Mouse (Mus musculus) gastrocnemius, postnatal 25 days (tissue): ENCODE results near the gene Gnb5. TPM values are rescaled to one million over a fixed set of nuclear protein-coding genes. Genes with fewer than 3 reads are reported as not detected.

Experiments used
- DNase-seq: peaks from one replicate; pipeline ENCODE4 v3.0.0; 2022
- total RNA-seq, 2 experiments: library from RNA; stranded (reverse); gene quantifications; 1 replicate in 1 of 2; 2 replicates in 1 of 2; pipeline ENCODE4 v1.2.3; 2021

Gnb5 gene
- total RNA-seq, 2 experiments from 2014 or later: 11.6 to 16.9 TPM

DNA sequence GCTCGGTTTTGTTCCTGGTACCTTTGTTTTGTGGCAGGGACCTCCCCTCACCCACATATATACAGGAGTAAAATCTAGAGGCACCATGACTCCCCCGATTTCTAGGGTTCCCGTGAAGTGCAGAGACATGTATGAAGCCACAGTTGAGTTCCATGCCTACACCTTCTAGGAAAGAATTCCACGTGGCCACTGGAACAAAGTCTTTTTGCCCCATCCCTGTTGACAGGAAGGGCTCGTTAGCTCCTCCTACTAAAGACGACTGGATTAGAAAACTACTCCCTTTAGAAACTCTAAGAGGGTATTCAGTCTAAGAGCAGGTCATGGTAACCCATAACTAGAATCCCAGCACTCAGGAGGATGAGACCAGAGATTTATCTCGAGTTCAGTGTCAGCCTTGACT is 1.8 kb upstream of the Gnb5 start:
- DNase-seq: no peak

- DNase-seq: no peak
Measured at GRCm38 (mm10) chr9:75307015-75307414, 927 bp downstream of the Gnb5 start.

DNA sequence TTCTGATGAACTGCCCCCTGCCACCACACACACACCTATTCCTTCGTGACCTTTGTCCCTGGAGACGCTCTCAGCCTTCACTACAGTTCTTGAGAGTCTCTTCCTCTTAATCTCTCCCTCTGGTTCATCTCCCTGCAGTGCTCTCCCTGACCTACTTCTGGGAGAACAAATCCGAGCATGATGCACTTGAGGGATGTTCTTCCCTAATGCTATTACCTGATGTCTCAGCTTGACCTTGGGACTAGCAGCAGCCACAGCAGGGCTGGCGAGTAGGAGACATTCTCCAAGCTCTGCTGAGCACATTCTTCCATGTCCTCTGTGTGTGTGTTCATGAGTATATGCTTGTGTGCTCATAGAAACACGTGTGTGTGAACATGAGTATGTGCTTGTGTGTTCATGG is 2.5 kb downstream of the Gnb5 start:
- no peak for DNase-seq

DNA sequence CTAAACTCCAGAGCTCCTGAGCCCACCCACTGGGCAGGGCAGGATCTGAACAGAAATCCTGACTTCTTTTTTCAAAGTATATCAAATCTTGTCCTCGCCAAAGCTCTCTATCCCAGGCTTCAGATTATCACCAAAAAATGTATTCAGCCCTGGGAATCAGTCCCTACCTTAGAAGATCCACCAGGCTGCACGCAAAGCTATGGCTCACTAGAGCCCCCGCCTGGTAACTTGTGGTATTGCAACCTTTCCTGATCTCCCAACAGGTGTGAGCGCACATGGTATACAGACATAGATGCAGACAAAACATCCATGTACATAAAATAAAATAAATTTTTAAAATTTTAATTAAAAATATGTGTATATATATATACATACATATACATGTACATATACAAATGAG is 5.9 kb downstream of the Gnb5 start:
- DNase-seq: peak; percentile 23

DNA sequence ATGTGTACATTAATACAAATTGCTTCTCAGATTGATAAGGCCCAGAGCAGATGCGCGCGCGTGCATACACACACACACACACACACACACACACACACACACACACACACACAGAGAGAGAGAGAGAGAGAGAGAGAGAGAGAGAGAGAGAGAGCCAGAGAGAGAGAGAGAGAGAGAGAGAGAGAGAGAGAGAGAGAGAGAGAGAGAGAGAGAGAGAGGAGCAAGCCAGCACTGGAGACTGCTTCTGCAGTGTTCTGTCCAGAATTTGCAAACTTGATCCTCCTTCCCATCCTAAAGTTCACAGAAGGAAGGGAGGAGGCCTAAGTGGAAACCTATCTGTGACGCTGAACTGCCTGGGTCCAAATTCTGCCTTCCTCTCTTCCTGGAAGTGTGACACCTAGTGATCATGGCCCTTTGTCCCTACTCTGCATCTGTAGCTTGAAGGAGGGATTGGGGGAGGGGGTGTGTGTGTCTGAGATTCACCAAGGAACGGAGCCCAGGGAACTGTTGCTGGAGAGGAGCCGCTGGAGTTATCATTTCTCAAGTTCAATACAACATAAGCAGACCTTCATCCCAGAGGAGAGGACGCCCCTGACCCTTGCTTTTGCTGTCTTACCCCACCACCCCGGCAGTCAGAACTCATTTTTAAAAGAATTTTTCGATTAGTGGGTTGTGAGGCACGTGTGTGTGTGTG is 7.2 kb downstream of the Gnb5 start:
- no peak for DNase-seq

GRCm38 (mm10) chr9:75313832-75314516 is 7.9 kb downstream of the Gnb5 start:
- DNase-seq: peak; percentile 84

- DNase-seq: no peak
Measured at GRCm38 (mm10) chr9:75314517-75315105, 8.5 kb downstream of the Gnb5 start.

GRCm38 (mm10) chr9:75315238-75315637 is 9.2 kb downstream of the Gnb5 start:
- DNase-seq: no peak

DNA sequence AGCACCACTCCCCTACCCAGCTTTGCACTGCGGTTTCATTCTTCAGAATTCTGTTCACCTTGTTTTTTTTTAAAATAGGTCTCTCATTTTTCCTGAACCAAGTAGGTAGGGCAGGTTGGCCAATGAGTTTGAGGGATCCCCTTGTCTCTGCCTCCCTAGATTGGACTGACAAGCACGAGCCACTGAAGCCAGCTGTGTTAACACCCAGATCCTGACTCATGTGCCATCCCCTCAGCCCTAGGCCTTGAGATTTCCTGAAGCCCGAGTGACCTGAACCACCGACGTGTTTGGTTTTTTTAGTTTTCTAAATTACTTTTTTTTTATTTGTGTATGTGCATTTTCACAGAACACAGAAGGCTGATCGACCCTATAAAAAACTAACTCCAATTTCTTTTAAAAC is 10.7 kb downstream of the Gnb5 start:
- DNase-seq: no peak

- no peak for DNase-seq
Measured at GRCm38 (mm10) chr9:75318196-75318595, 12.1 kb downstream of the Gnb5 start.

- no peak for DNase-seq
Measured at GRCm38 (mm10) chr9:75319365-75319764, 13.3 kb downstream of the Gnb5 start.

GRCm38 (mm10) chr9:75322099-75322885 is 16.2 kb downstream of the Gnb5 start:
- DNase-seq: no peak

DNA sequence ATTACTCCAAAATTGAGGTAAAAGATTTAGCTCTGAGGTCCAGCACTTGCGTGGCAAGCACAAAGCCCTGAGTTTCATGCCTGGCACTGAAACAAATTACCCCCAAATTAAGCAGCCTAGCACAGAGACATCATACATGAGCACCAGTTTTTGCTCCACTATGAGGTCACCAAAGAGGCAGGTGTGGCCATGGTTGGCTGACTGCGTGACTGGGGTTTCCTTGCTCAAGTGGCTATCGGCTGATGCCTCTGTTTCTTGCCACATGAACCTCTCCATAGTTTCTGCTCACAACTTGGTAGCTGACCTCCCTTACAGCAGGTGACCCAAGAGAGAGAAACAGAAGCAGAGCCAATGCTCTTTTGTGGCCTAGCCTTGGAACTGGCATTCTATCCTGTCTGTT is 22.0 kb downstream of the Gnb5 start:
- DNase-seq: no peak

DNA sequence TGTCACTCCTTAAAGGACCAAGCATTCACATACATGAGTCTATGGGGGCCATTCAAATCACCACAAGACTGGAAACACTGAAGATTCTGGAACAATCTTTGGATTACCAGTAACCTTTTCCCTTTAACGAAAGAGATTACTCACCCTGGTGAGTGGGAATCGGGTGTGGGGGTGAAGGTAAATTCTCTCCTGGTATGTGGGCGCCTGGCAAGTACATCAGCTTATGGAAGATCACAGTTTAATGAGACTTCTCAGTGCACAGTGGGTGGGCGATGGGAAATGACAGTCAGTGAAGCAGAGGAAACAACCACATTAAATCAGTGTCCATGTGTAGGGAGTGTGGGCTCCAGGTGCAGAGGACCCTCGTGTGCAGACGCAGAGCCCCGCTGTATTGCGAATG is 24.7 kb downstream of the Gnb5 start:
- no peak for DNase-seq

DNA sequence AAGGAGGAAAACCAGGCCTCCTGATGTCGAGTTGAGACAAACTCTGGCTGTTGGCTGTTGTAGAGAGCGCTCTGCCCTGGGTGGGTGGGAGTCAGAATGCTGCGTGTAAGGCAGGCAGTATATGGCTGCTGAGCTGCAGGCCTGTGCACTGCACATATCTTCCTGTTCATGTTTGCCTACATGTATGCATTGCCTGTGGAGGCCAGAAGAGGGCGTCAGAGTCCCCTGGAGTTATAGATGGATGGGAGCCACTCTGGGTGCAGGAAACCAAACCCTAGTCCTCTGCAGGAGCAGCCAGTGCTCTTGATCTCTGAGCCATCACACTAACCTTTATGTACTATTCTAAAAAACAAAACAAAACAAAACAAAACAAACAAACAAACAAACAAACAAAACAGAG is 28.4 kb downstream of the Gnb5 start:
- DNase-seq: no peak

DNA sequence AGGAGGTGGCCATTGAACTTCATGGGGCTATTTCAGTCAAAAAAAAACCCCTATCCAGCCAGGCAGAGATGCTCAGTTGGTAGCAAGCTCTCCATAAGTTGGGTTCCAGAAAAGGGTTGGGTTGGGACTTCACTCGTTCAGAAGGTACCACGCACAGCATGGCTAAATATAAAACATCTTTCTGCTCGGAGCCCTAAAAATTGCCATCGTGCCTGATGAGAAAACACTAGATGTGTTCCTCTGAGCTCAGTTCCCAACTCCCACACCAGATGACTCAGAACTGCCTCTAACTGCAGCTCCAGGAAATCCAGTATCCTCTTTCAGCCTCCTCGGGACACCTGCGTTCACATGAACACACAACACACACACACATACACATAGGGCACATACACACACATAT is 31.9 kb downstream of the Gnb5 start:
- DNase-seq: no peak

DNA sequence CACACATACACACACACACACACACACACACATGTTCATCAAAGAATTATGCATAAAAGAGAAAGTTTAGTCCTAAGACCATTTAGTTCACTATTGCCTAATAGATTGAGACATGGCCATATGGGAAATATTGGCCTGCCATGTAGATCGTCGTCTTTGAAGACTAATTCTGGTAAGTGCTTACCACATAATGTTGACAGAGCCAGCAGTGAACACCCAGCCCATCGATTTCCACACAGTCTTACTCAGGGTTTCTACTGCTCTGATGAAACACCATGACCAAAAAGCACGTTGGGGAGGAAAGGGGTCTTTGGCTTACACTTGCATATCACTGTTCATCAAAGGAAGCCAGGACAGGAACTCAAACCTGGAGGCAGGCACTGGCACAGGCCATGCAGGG is 36.3 kb downstream of the Gnb5 start:
- no peak for DNase-seq

DNA sequence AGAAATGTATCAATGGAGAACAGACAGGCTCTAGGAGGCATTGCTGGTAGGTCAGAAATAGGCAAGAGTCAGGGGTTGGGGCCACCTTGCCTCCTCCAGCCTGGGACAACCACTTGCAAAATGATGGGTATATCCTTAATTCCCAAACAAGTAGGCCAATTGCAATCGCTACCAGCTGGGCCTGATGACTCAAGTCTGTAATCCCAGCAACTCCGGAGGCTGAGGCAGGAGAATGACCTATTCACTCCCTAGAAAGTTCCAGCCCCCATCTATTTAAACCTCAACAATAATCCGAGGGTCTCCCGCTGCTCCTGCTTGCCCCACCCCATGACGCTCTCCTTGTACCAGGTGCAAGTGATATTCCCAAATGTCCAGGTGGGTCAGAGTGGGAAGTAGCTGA is 41.4 kb downstream of the Gnb5 start, which contains the start of gene Bcl2l10:
Gene Bcl2l10, plus strand, starts transcription at position 301 of the 400 bp plus-strand sequence.
- no peak for DNase-seq

DNA sequence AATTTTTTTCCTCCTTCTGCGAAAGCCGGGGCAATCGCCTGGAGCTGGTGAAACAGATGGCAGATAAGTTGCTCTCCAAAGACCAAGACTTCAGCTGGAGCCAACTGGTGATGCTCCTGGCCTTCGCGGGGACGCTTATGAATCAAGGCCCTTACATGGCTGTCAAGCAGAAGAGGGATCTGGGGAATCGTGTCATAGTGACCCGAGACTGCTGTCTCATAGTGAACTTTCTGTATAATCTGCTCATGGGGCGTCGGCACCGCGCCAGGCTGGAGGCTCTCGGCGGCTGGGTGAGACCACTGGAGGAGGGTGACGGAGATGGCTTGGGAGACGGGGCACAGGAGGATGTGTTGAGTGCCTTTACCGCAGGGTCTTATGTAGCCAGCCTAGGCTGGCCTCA is 42.0 kb downstream of the Gnb5 start:
- DNase-seq: no peak

- DNase-seq: no peak
Measured at GRCm38 (mm10) chr9:75348641-75349040, 42.6 kb downstream of the Gnb5 start.

GRCm38 (mm10) chr9:75353094-75353493 is 47.0 kb downstream of the Gnb5 start:
- no peak for DNase-seq

DNA sequence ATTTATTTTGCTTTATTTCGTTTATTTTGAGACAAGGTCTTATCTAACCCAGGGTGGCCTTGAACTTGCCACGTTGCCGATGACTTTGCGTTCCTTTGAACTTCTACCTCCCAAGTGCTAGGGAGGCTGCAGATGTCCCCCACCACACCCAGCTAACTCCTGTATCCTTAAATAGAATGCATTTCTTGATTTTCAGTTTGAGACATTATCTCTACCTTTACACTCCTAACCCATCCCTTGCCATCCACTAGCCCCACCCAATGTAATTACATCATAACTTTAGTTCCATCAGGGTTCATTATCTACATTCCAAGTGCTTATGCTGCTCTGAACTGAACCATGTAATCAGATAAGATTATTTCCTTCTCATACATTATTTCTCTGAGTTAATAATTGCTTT is 49.7 kb downstream of the Gnb5 start:
- DNase-seq: no peak
